Mouse (Mus musculus) erythroblast, embryonic 14.5 days (primary cell): ENCODE results near the gene Gnpat.

Experiments used
- GATA1 ChIP-seq: IDR thresholded peaks from 2 replicates; pipeline ENCODE4 v1.6.1; 2012; ENCODE audit warnings: low read length, inconsistent platforms, mixed read lengths
- TAL1 ChIP-seq: IDR thresholded peaks from 3 replicates; pipeline ENCODE4 v1.6.1; 2012; ENCODE audit warnings: low read length, inconsistent platforms, mixed read lengths

- TF ChIP-seq GATA1 (no peak), TAL1 (no peak)
Measured at GRCm38 (mm10) chr8:124827387-124827786, 35.4 kb upstream of the Gnpat start.
